8 mouse cellular contexts compared by ENCODE assay signal in genomic region chr9:103180807-103181565, GRCm38 (mm10). TPM values are rescaled to one million over a fixed set of nuclear protein-coding genes. Genes with fewer than 3 reads are reported as not detected.
A peak's percentile ranks its signal among the peaks of the same experiment; 100 is the strongest.
DNase-seq lines count a peak whose midpoint lies in the region; ATAC-seq lines count a peak whose summit lies in the region.

No protein-coding gene starts in this region.

- DNase-seq in MN1 (ENCODE audit: low spot score) = peak; percentile 79
- DNase-seq in embryo, embryonic 10.5 days (ENCODE audit: low spot score) = peak; percentile 95
- peak; percentile 69 for DNase-seq in gastrocnemius, postnatal 25 days
- peak; percentile 30 for DNase-seq in hindlimb bud, embryonic 11.5 days (ENCODE audit: extremely low spot score, low read depth, low spot score)
- DNase-seq in left cerebral cortex, postnatal 25 days (ENCODE audit: low spot score in 2 of 2) = peak; percentile 38 to 60
- DNase-seq in right cerebral cortex, postnatal 10 days (ENCODE audit: low spot score in 2 of 2) = peak; percentile 76 to 78
- DNase-seq in urinary bladder, postnatal 36 days (ENCODE audit: low spot score in 2 of 2) = peak; percentile 46 to 66

- peak; percentile 93 for ATAC-seq in megakaryocyte-erythroid progenitor cell, adult 5-6 weeks (replicated peaks; ENCODE audit: low FRiP score, low TSS enrichment, poor library complexity, severe bottlenecking)

- intact Hi-C loops in left cerebral cortex, postnatal 25 days (cut with DNase I) = no loop called here

RNA-seq across cellular contexts. Expression of gene Srprb, which starts 21.0 kb away (rescaled TPM):
- 10 to 100 TPM; 16.6 TPM for total RNA-seq in gastrocnemius, postnatal 25 days (2021)
- total RNA-seq in left cerebral cortex, postnatal 25 days (2021) = 10 to 100 TPM; 18.7 to 19.1 TPM
- 22.4 and 25.2 TPM in 2 replicates for total RNA-seq in megakaryocyte-erythroid progenitor cell, adult 5-6 weeks (2014; fragmentation: Nextera tagmentation)
- total RNA-seq in megakaryocyte-erythroid progenitor cell, adult 5-6 weeks (2017) = 16.1 and 20.9 TPM in 2 replicates

RNA-seq across cellular contexts. Expression of gene Gm20425, which starts 49.1 kb away (rescaled TPM):
- 1 to 10 TPM in 1 of 2 experiments, not detected in 1; 5.6 TPM for total RNA-seq in gastrocnemius, postnatal 25 days (2021)
- 1 to 10 TPM; 7.9 to 9.6 TPM for total RNA-seq in left cerebral cortex, postnatal 25 days (2021)
- total RNA-seq in megakaryocyte-erythroid progenitor cell, adult 5-6 weeks (2014; fragmentation: Nextera tagmentation) = not detected in 2 replicates
- total RNA-seq in megakaryocyte-erythroid progenitor cell, adult 5-6 weeks (2017) = not detected in 2 replicates

RNA-seq across cellular contexts. Expression of gene Trf, which starts 49.3 kb away (rescaled TPM):
- total RNA-seq in gastrocnemius, postnatal 25 days (2021) = 10 to 100 TPM in 1 of 2 experiments, 1 to 10 TPM in 1; 7.9 to 32.4 TPM
- total RNA-seq in left cerebral cortex, postnatal 25 days (2021) = 100 to 1,000 TPM; 123 to 155 TPM
- total RNA-seq in megakaryocyte-erythroid progenitor cell, adult 5-6 weeks (2014; fragmentation: Nextera tagmentation) = 3.1 TPM in 1 of 2 replicates, not detected in the other
- total RNA-seq in megakaryocyte-erythroid progenitor cell, adult 5-6 weeks (2017) = 4.0 and 4.1 TPM in 2 replicates

Comparison
In these comparisons a context has a peak if more than half of its experiments do, and no peak if none do; other contexts are left out.
1. Peak in every context shown above with its lines: DNase-seq and ATAC-seq.
2. DNase-seq: peak in every context shown above with its lines; median percentile 95 in embryo, embryonic 10.5 days; 79 in MN1; 77 in right cerebral cortex, postnatal 10 days; 69 in gastrocnemius, postnatal 25 days; 56 in urinary bladder, postnatal 36 days; 49 in left cerebral cortex, postnatal 25 days; 30 in hindlimb bud, embryonic 11.5 days.